8 mouse cellular contexts compared by ENCODE assay signal in genomic region chr5:77406371-77406871, GRCm38 (mm10). TPM values are rescaled to one million over a fixed set of nuclear protein-coding genes. Genes with fewer than 3 reads are reported as not detected.
DNase-seq lines count a peak whose midpoint lies in the region; ATAC-seq lines count a peak whose summit lies in the region.

No protein-coding gene starts in this region.

- peak overlapping the region; percentile 73; the same call in 1 of the 2 replicates for H3K4me2 ChIP-seq in liver, embryonic 12.5 days

- H3K9me3 ChIP-seq in liver, embryonic 12.5 days (replicated peaks): no peaks in the 10 kb centered on the region

- no peak for DNase-seq in liver
- peak; percentile 11 to 34 for DNase-seq in gastrocnemius, adult 8-10 months (ENCODE audit: low spot score in 2 of 2)
- peak; percentile 67 for DNase-seq in kidney, adult 11 months
- DNase-seq in lung, postnatal 25 days (ENCODE audit: low spot score): peak; percentile 57
- no peak for DNase-seq in layer of hippocampus, adult 11-12 months (ENCODE audit: low spot score)
- DNase-seq in right cerebral cortex, adult 2 months (ENCODE audit: low spot score in 2 of 2): no peak
- DNase-seq in layer of hippocampus, postnatal 14 days (ENCODE audit: low spot score in 2 of 2): no peak

- 51% methylated on average over 5 of the region's 5 CpGs for WGBS in liver, embryonic 12.5 days (ENCODE audit: insufficient replicate concordance)

- H3K9ac ChIP-seq in liver, embryonic 12.5 days: no peak overlapping the region

- ATAC-seq in liver, embryonic 12.5 days: no peak

- peaks cover 9% of the 10 kb centered on the region for H3K4me1 ChIP-seq in liver, embryonic 12.5 days

- H3K27ac ChIP-seq in liver, embryonic 12.5 days: no peak overlapping the region

- peaks cover 39% of the 10 kb centered on the region for H3K27me3 ChIP-seq in liver, embryonic 12.5 days (replicated peaks)

- H3K36me3 ChIP-seq in liver, embryonic 12.5 days: no peaks in the 10 kb centered on the region

- no peak overlapping the region for H3K4me3 ChIP-seq in liver, embryonic 12.5 days

RNA-seq across cellular contexts. Expression of gene Igfbp7, which starts 1.4 kb away (rescaled TPM):
- polyA plus RNA-seq in liver, embryonic 12.5 days (2016; fragmentation: Nextera tagmentation; extraction: Ambion mirVana): 13.4 and 14.2 TPM in 2 replicates
- 10 to 100 TPM; 34.1 to 69.3 (median 46.6) TPM for total RNA-seq in gastrocnemius, adult 8-10 months (2022)
- total RNA-seq in layer of hippocampus, postnatal 14 days (2021): 10 to 100 TPM; 49.6 to 64.6 TPM

Comparison
In these comparisons a context has a peak if more than half of its experiments do, and no peak if none do; other contexts are left out.
1. DNase-seq: peak in gastrocnemius, adult 8-10 months (2 of 2), kidney, adult 11 months (single experiment) and lung, postnatal 25 days (single experiment); none in liver (single experiment), layer of hippocampus, adult 11-12 months (single experiment), right cerebral cortex, adult 2 months (0 of 2) and layer of hippocampus, postnatal 14 days (0 of 2).